Mouse (Mus musculus): ENCODE results near the gene Cln3.

Gene Cln3

DNA sequence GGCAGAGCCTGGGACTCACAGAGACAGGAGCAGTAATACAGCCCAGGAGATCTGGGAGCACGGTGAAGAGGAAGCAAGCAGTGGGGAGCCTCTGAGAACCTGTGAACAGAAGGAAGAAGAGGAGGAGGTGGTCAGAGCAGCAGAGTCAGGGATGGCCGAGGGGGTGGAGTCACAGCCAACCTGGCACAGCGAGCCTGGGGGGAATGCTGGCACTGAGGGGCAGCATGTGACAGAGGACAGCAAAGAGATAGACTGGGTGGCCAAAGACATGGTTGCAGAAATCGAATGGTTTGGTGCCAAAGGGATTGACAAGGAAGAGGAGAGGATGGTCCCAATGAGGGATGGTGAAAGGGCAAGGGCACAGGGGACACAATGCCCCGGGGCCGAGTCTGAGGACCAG is at the start of gene Cln3:
Gene Cln3, minus strand, starts transcription at position 101 of the 400 bp plus-strand sequence.
- no peak for DNase-seq (ENCODE audit: low read depth, low spot score)

GRCm38 (mm10) chr7:126635375-126635774 is 49.8 kb upstream of the Cln3 start:
- DNase-seq (ENCODE audit: low read depth, low spot score) = no peak

GRCm38 (mm10) chr7:126632478-126632877 is 46.9 kb upstream of the Cln3 start:
- no peak for DNase-seq (ENCODE audit: low read depth, low spot score)

DNA sequence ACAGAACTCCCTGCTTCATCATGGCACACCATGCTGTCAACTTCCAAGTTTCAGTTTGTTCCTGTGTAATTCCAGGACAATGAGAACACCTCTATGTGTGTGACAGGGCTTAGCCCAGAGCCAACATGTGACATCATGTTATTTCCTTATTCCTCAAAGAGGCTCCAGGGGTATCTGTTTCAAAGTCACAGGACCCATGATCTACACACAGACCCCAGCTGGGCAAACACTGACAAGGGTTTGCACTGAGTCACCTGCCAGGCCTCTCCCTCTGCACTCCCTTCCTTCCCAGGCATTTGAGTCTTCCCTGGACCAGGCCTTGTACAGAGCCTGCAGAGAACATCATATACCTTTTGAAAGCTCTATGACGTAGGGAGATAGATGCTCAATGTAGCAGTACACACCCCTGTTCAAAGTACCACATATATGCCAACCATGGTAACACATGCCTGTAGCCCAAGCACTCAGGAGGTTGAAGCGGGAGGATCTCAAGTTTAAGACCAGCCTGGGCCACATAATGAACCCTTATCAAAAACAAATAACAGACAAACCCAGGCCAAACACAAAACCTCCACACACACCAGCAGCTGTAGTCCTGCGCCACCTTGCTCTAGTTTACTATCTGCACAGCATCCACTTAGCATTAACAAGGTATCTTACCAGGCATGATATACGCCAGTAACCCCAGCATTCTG is 45.4 kb upstream of the Cln3 start, which contains the start of gene Nupr1:
Gene Nupr1, minus strand, starts transcription at position 38 of the 695 bp plus-strand sequence.
- no peak for DNase-seq (ENCODE audit: low read depth, low spot score)

DNA sequence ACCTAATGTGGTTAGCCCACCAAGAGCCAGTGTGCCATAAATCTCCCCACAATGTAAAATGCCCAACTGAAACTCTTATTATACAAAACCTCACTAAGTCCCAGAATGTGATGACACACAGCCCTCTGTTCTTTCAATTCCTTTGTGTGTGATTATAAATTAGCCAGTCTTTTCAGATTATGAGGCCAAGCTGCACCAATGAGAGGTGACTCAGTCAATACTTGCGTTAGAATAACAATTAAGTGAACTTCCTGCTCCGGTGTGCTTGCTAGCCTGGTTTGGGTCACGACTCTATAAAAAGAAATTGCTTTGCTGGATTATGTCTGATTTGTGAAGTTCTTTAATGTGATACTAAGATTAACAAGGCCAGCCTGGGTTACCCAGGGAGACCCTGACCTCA is 44.3 kb upstream of the Cln3 start:
- DNase-seq (ENCODE audit: low read depth, low spot score) = no peak

DNA sequence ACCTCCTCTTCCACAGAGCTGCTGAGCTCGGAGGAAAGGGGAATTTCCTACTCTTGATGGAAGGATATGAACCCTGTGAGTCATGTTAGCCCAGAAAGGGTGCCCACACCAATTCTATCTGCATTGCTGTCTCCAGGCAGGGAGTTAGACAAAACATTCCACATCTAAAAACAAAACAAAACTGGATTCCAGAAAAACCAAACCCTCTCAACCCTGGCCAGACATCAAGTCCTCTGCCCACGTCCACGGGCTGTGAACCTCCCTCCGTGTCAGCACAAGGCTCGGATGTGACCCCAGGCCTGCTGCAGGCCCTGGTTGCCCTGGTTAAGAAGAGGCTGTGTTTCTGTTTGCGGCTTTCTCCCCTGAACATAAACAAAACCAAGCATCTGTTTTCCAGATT is 42.5 kb upstream of the Cln3 start:
- DNase-seq (ENCODE audit: low read depth, low spot score) = no peak

GRCm38 (mm10) chr7:126625807-126626600 is 40.4 kb upstream of the Cln3 start:
- DNase-seq (ENCODE audit: low read depth, low spot score) = no peak

GRCm38 (mm10) chr7:126625369-126625768 is 39.8 kb upstream of the Cln3 start:
- no peak for DNase-seq (ENCODE audit: low read depth, low spot score)

- no peak for DNase-seq (ENCODE audit: low read depth, low spot score)
Observed at GRCm38 (mm10) chr7:126624774-126625173, 39.2 kb upstream of the Cln3 start.

GRCm38 (mm10) chr7:126623381-126623780 is 37.8 kb upstream of the Cln3 start:
- no peak for DNase-seq (ENCODE audit: low read depth, low spot score)

DNA sequence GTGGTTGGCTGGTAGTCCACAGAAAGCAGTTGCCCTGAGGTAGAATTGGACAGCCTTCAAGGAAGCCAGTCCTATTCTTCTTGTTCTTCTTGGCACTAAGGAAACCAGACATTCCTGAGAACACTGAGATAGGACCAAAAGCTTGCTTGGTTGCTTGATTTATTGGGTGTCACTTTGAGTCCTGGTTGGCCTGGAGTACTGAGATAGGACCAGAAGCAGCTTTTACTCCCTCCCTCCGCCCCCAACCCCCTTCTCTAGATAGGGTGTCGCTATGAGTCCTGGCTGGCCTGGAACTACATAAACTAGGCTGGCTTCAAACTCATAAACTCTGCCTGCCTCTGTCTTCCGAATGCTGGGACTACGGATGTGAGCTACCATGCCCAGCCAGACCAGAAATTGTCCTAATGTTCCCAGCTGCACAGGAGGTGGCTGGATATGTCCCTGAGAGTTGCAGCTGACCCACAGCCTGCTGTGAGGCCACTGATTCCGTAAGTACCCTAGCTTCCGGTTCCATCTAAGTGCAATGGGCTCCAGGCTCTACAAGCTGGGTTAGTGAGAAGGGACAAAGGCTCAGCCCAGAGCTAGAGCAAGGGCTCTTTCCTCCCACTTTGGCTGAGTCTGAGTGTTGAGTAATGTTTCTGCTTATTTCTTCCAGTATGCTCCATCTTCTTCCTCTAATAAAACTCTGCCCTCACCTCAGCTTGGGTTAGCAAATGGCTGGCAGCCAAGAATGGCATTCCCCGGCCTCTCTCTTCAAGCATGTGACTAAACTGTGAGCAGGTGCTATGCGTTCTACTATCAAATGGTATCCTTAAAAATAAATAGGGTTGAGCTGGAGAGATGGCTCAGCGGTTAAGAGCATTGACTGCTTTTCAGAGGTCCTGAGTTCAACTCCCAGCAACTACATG is 36.1 kb upstream of the Cln3 start:
- no peak for DNase-seq (ENCODE audit: low read depth, low spot score)

DNA sequence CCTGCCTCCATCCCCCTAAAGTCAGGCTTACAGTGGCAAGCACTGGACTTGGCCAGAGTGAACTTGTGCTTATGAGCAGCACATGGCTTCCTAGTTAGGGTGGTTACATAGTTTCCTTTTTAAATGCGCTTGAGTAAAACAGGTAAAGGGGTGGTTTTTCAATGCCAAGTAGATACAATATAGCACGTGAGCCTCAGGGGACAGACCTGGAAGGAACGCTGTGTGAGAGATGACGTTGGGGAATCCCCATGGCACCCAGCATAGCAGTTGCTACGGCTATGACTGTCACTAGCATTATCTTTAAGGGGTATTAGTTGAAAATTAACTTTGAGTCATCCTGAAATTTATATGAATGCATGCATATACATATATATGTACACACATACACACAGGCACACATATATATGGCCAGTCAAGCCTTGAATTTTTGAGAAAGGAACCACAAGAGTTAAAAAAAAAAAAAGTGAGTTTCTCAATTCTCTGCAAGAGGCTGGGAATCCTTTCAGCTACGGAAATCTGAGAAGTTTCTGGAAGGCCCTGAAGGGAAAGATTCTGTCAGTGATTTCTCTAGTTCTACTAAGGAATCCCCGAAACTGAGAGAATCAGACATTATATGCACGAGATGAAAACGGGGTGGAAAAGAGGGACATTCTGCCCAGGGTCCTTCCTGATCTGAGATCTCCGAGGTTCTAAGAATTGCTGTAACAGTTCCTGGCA is 34.1 kb upstream of the Cln3 start:
- DNase-seq (ENCODE audit: low read depth, low spot score) = no peak

GRCm38 (mm10) chr7:126616707-126617106 is 31.1 kb upstream of the Cln3 start:
- no peak for DNase-seq (ENCODE audit: low read depth, low spot score)

DNA sequence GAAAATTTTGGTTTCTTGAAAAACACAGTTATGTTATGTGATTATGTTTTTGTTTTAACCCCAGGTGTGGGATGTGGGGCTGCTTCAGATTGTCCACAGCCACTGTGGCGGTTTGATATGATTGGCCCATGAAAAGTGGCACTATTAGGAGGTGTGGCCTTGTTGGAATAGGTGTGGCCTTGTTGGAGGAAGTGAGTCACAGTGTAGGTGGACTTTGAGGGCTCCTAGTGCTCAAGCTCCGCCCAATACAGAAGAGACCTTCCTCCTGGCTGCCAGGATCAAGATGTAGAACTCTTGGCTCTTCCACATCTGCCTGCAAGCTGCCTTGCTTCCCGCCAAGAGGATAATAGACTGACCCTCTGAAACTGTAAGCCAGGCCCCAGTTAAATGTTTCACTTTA is 27.1 kb upstream of the Cln3 start:
- no peak for DNase-seq (ENCODE audit: low read depth, low spot score)

GRCm38 (mm10) chr7:126607796-126608195 is 22.2 kb upstream of the Cln3 start:
- DNase-seq (ENCODE audit: low read depth, low spot score) = no peak

DNA sequence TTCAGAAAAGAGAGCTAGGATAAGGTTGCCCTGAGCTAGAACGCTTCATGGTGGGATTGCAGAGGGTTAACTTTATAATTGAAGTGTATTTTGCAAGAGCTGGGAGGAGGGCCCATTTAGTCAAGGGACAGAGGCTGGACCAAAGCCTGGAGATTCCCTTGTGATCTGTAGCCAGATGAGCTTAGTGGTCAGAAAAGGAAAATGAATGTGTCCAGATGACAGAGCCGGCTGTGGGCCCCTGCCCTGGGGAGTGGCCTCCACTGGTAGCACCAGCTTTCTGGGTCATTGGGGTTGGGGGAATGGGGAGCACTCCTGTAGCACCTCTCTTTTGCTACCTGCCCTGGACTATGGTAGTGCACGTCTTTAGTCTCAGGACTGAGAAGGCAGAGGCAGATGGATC is 21.4 kb upstream of the Cln3 start:
- DNase-seq (ENCODE audit: low read depth, low spot score) = no peak

GRCm38 (mm10) chr7:126606611-126607010 is 21.0 kb upstream of the Cln3 start:
- no peak for DNase-seq (ENCODE audit: low read depth, low spot score)

- no peak for DNase-seq (ENCODE audit: low read depth, low spot score)
Observed at GRCm38 (mm10) chr7:126602650-126603049, 17.0 kb upstream of the Cln3 start.

DNA sequence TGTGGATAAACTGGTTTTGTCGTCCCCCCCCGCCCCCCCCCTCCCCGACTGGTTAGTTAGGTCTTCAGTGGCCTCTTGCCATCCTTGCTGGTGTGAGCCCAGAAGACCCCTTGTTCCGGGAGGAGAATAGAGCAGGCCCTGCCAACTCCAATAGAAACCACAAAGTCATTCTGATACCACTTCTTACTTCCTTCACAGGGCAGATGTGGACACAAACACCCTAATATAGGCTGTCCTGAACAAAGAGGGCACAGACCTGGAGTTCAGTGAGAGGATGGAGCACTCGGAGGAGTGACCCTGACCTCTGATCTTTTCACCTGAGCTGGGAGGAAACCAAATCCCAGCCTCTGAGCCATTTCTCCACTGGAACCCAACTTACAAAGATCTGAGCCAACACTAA is 16.3 kb upstream of the Cln3 start:
- no peak for DNase-seq (ENCODE audit: low read depth, low spot score)

GRCm38 (mm10) chr7:126598919-126599318 is 13.3 kb upstream of the Cln3 start:
- DNase-seq (ENCODE audit: low read depth, low spot score) = no peak

GRCm38 (mm10) chr7:126596414-126596813 is 10.8 kb upstream of the Cln3 start:
- no peak for DNase-seq (ENCODE audit: low read depth, low spot score)

Data from retina, postnatal 7 days (tissue).